Mouse (Mus musculus) monocyte, adult 5-6 weeks (primary cell): ENCODE measurements at regions not wholly inside any gene's neighbourhood (a gene's known extent, or its start where the extent isn't known, plus 50 kb on each side); places are given as distances from the start of the nearest gene placed in this dataset.

ENCODE experiments used
- ATAC-seq: fragments of 153-309, 156-312 bp; replicated peaks from 2 replicates; pipeline ENCODE4 v1.8.0; 2017; ENCODE audit warnings: mild to moderate bottlenecking; ENCODE audit not compliant: low TSS enrichment, insufficient number of reproducible peaks, severe bottlenecking, poor library complexity, low FRiP score

GRCm38 (mm10) chr14:118414275-118414674 is 147.5 kb downstream of the Gm9376 start:
- ATAC-seq, result no peak

DNA sequence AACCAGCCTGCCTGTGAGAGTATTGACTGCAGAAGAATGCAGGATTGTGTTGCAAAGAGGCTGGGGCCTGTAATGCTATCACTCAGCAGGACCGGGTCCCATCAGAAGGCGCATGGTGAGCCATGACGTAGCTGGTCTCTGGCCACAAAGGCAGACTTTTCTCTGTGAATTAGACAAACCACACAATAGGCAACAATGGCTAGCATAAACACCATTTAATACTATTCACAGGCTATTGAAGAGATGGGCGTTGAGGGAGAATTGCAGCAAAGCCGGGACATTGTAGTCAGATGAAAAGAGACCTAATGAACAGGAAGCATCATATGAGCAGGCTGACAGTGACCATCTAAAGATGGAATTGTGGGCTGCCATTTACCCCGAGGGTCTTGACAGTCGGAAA is 149.4 kb downstream of the Gm9376 start:
- no peak for ATAC-seq

- no peak for ATAC-seq
Measured at GRCm38 (mm10) chr14:118419442-118420193, 152.9 kb downstream of the Gm9376 start.

DNA sequence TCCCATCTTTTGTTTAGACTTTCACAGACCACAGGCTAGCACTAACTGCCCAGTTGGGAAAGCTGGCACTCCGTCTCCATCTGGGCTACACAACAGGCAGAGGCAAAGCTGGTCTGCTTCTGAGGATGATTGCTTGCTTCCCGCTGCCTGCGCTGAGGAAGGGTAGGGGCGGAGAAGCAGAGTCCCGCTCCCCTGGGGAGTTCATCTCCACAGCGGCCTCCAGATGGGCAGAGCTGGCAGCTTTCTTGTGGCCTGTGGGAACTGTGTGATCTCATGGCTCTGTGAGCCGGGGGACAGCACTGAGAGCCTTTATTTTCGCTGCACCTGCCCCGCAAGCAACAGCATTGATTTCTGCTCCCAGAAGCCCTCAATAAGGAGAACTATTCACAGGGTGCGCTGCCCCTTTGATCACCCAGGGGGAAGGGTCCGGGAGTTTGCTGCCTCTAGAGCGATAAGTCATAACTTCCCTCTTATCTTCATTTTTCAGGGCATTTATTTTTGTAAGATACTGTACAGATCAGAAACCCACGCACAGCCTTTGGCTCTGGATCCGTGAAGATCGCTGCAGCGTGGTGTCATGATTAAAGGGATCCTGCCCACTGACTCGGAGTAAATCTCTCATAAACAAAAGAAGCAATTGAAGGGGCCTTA is 155.7 kb downstream of the Gm9376 start:
- ATAC-seq, result no peak

DNA sequence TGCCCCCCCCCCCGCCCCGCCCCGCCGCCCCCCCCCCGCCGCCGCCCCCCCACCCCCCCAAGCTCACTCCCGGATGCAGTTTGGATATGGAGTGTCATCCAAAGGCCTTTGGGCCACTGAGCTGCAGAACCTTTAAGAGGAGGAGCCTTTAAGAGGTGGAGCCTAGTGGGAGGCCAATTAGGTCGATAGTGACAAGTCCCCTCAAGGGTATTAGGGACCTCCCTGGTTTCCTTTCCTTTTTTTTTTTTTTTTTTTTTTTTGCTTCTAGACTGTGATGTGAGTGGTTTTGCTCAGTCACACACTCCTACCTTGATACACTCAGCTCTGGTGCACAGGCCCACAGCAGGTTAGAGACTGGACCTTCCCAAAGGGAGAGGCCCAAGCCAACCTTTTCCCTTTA is 156.5 kb downstream of the Gm9376 start:
- peak; percentile 32; the same call in 1 of the 2 replicates for ATAC-seq

- ATAC-seq, result no peak
Measured at GRCm38 (mm10) chr14:118426562-118426961, 159.8 kb downstream of the Gm9376 start.

DNA sequence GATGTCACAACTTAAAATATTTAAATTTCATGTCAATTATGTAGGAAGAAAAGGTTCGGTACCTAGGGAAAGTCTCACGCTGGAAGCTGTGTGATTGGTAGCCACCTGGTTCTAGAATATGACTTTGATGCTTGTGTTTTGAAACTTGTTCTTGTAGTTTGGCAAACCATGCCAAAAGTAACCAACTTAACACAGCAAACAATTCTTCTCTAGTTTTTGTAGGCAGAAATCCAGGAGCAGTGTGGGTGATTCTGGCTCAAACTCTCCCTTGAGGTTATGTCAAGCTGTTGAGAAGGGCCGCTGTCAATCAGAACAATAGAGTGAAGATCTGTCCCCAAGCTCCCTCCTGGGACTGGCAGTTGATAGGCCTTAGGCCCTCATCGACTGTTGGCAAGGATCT is 163.5 kb downstream of the Gm9376 start:
- no peak for ATAC-seq

DNA sequence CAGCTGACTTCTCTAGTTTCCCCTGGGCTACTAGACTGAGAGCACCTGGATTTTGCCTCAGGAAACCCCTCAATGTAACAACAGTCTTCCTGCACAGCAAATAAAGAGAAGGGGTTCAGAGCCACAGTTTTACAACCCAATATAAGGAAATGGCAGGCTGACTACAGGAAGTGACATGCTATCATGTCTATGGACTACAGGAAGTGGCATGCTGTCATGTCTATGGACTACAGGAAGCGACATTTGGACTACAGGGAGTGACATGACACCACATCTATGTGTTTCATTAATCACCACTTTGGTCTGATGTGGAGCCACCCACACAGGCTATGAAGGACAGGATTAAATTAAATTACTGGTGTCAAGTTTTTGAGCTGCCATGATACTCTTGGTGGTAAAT is 164.0 kb downstream of the Gm9376 start:
- no peak for ATAC-seq

DNA sequence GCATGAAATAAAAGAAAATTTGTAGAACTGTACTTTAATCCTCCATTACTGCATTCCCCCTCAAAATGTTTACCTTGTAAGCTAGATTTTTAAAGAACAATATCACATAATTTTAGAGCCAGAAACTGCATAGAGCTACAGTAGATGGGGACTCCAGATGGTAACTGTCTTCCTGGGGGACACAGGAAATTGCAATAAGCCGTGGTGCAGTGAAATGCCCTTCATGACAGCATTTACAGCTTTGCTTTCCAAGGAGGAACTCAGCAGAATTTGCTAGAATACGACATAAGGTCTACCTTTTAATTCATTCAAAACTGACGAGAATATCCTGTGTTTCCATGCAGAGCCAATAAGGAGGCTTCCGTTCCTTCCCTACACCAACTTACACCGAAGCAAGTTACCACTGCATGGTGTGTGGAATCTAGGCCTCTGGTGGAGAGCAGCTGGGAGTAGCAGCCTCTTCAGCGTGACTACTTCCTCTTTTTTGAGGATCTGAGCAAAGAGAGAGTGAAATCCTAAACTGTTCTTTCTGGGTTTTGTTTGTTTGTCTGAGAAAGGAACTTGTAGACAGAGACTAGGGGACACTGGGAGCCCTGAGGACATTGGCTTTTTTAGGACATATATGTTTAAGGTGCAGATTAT is 164.6 kb downstream of the Gm9376 start:
- no peak for ATAC-seq
